Mouse (Mus musculus) lung, postnatal 0 days (tissue): ENCODE measurements around the gene Cables2.

Source experiments
- CTCF ChIP-seq: IDR thresholded peaks from 2 replicates; pipeline ENCODE4 v1.5.1; 2016; ENCODE audit warnings: antibody characterized with exemption, mild to moderate bottlenecking
- EP300 ChIP-seq: IDR thresholded peaks from 2 replicates; pipeline ENCODE4 v1.6.1; 2016; ENCODE audit warnings: antibody characterized with exemption, mild to moderate bottlenecking, control low read depth

- TF ChIP-seq CTCF = no peak
- no peak for TF ChIP-seq EP300
Measured at GRCm38 (mm10) chr2:180277773-180278320, 4.6 kb upstream of the Cables2 start.
